Mouse (Mus musculus) kidney, adult 2 months (tissue): ENCODE results near the gene Eif3a. TPM values are rescaled to one million over a fixed set of nuclear protein-coding genes. Genes with fewer than 3 reads are reported as not detected.

Experiments used
- DNase-seq: peaks from one replicate; pipeline ENCODE4 v3.0.0; 2021
- H3K27ac ChIP-seq: fragments of 200-500 bp; 2 replicates; pipeline ENCODE4 v1.5.1; 2012; ENCODE audit warnings: low read depth, low read length, control low read depth, inconsistent platforms; ENCODE audit not compliant: insufficient read depth
- H3K27me3 ChIP-seq: fragments of 200-500 bp; replicated peaks from 2 replicates; pipeline ENCODE4 v1.6.1; 2012; ENCODE audit warnings: mild to moderate bottlenecking, moderate library complexity, low read length, inconsistent platforms; ENCODE audit not compliant: control insufficient read depth, insufficient read depth
- H3K36me3 ChIP-seq: fragments of 200-500 bp; 2 replicates; pipeline ENCODE4 v1.6.1; 2012; ENCODE audit warnings: mild to moderate bottlenecking, moderate library complexity, low read length, inconsistent platforms; ENCODE audit not compliant: control insufficient read depth, insufficient read depth
- H3K4me1 ChIP-seq: fragments of 200-500 bp; 2 replicates; pipeline ENCODE4 v1.6.1; 2011; ENCODE audit warnings: low read length; ENCODE audit not compliant: control insufficient read depth, insufficient read depth
- H3K4me3 ChIP-seq: fragments of 200-500 bp; 2 replicates; pipeline ENCODE4 v1.5.1; 2011; ENCODE audit warnings: mild to moderate bottlenecking, low read depth, low read length, control low read depth; ENCODE audit not compliant: insufficient read depth
- CTCF ChIP-seq: fragments of 200-500 bp; conservative IDR thresholded peaks from 2 replicates; pipeline ENCODE4 v1.5.1; 2011; ENCODE audit warnings: low read depth, mild to moderate bottlenecking, control low read depth, low read length, moderate library complexity, mixed read lengths; ENCODE audit not compliant: insufficient read depth, insufficient read length
- POLR2A ChIP-seq: fragments of 200-500 bp; IDR thresholded peaks from one replicate; pipeline ENCODE4 v1.6.1; 2011; ENCODE audit warnings: low read depth, low read length, control low read depth
- WGBS: fragments of 180-500 bp; shearing (Covaris S2); methylation state at CpG from one replicate; pipeline ENCODE4 v1.1.7; 2018; 5-methylcytosine and 5-hydroxymethylcytosine counted together
- polyA plus RNA-seq: library from polyadenylated mRNA; depleted of rRNA; stranded (reverse); fragments of >200 nt; gene quantifications from 2 replicates; pipeline ENCODE4 v1.2.3, GENCODE M21; 2012

The Eif3a gene
- polyA plus RNA-seq, 1 experiment, result 29.1 TPM

DNA sequence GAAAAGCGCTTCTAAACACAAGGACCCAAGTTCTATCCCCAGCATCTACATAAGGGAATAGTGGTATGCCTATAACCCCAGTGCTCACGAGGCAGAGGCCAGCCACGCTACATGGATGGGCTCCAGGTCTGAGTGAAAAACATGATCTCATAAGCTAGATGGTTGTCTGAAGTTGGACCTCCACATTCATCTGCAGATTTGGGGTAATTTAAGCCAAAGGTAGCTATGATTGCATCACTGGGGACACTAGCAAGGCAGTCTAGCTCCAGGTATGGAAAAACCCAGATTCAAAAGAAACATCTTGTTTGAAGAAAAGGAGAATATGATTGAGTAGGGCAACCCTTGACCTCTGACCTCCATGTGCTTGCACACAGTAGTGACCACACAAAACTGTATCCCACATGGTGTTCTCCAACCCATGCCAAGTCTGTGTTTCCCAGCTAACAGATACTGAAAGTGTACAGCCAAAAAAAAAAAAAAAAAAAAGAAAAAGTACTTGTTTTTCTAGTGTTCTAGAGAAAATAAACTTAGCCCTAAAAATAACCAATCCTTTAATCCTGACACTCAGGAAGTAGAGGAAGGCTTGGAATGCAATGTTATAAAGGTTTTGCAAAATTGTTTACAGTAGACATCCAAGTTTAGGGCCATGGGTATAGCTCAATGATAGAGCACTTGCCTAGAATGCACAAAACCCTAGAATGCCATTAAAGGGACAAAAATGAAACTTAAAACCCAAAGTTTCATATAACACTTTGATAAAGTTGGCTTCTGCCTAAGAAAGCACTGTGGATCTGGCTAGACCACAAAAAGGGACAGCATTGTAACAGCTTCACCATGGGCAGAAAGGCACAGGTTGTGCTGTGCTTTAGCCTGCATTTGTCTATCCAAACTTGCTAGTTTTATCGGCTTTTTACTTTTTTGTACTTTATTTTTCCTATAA, 31.3 kb downstream of the Eif3a start:
- Histone ChIP-seq H3K27me3 (no peaks in the 10 kb centered on the region; the same call in 1 of the 2 replicates), H3K4me3 (no peak overlapping the region), H3K27ac (no peak overlapping the region), H3K36me3 (peaks cover 14% of the 10 kb centered on the region), H3K4me1 (0 out of 2 replicates have a peak, but pooled peaks cover 3% of the 10 kb centered on the region)
- 93% methylated on average over 4 of the region's 4 CpGs for WGBS
- DNase-seq, result no peak
- TF ChIP-seq POLR2A, result no peak
- TF ChIP-seq CTCF, result no peak

DNA sequence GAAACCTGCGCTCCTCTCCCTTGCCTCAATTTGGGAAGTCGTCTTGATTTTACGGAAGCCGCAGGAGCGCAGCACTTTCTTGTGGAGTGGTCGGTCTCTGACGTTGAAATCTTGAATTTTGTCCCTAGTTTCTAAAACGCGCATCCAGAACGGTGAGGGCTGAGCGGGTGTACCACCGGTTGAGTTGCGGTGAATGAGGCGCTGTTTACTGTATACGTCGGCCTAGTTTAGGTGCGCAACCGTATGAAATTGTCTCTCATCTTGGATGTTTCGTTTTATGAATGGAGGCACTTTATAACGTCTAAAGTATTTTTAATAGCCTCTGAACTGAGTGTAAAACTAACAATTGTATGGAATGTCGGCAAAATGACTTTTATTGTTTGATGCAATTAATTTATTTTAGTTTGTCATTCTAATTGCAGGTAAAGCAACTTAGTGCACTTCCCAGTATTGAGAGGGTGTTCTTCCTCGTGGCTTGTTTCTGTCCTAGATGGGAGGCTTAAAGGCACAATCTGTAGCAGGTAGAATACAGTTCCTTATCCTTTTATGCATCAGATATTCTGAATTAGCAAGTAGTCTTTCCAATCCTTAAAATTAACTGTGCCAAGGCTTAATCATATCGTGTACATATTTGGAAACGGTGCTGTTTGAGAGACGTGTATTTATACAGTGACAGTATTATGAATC, 33.2 kb downstream of the Eif3a start:
- H3K4me3 ChIP-seq, result peak overlapping the region; percentile 62
- TF ChIP-seq POLR2A (no peak), CTCF (no peak)
- no peaks in the 10 kb centered on the region for H3K27me3 ChIP-seq
- no peak overlapping the region for H3K27ac ChIP-seq
- WGBS, result 12% methylated on average over 25 of the region's 25 CpGs
- DNase-seq, result no peak
- peaks cover 3% of the 10 kb centered on the region; the same call in 1 of the 2 replicates for H3K36me3 ChIP-seq
- H3K4me1 ChIP-seq, result 0 out of 2 replicates have a peak, but pooled peaks cover 3% of the 10 kb centered on the region

DNA sequence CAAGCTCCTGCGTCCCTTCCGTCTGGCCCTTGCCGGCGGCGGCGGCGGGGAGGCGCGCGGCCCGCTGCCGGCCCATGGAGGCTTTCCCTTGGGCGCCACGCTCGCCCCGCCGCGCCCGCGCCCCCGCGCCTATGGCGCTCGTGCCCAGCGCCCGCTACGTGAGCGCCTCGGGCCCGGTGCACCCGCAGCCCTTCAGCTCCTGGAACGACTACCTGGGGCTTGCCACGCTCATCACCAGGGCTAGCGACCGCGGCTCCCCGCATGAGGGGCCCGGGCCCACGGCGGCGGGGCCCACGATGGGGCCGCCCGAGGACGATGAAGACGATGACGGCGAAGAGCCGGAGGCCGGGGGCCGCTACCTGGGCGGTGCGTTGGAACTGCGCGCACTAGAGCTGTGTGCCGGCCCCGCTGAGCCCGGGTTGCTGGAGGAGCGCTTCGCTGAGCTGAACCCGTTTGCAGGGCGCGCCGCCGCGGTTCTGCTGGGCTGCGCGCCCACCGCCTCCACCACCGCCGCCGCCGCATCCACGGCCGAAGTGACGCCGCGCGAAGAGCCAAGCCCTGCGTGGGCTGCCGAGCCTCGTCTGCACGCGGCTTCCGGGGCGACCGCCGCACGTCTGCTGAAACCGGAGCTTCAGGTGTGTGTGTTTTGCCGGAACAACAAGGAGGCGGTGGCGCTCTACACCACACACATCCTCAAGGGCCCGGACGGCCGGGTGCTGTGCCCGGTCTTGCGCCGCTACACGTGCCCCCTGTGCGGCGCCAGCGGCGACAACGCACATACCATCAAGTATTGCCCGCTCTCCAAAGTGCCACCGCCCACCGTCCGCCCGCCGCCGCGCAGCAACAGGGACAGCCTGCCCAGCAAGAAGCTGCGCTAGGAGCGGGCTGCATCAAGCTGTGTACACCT, 34.0 kb downstream of the Eif3a start:
- TF ChIP-seq POLR2A, result no peak
- no peak for TF ChIP-seq CTCF
- Histone ChIP-seq H3K4me1 (0 out of 2 replicates have a peak, but pooled peaks cover 3% of the 10 kb centered on the region), H3K27ac (no peak overlapping the region), H3K27me3 (no peaks in the 10 kb centered on the region), H3K36me3 (no peaks in the 10 kb centered on the region), H3K4me3 (peak overlapping the region; percentile 62)
- WGBS, result under 1% methylated on average over 107 of the region's 115 CpGs
- DNase-seq, result peak; percentile 58

DNA sequence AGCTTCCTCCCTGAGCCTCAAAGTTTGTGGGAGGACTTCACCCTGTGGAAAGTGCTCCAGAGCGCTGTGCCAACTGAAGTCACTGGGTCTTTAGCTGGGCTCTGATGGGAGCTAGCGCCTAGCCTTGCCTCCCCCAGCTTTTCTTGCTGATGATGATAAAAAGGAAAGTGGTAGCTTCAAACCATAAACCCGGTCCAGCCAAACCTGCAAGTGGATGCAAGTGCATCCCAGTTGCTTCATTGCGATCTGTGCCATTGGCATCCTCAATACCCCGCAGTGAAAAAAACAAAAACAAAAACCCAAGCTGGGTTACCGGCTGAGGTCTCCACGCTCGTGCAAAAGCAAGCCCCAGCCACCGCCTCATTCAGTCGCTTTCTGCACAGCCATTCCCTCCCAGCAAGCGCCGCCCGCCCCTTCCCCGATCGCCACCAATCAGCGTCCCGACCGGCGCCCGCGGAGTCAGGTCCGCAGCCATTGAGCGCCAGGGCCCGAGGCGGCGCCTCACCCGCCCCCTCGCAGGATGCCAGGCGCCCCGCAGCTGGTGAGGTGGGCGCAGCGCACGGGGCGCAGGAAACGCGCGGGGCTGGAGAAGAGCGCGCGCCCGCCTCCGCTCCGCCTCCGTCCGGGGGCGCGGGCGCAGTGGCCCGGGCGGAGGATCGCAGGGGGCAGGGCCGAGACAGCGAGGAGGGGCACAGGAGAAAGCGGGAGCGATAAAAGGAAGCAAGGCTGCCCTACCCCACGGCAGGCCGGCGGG, 34.8 kb downstream of the Eif3a start, which contains the start of gene Nanos1:
Gene Nanos1, plus strand, starts transcription at position 550 of the 754 bp plus-strand sequence.
- Histone ChIP-seq H3K4me3 (peak within 1 kb of the TSS; percentile 62), H3K27me3 (no peaks in the 10 kb centered on the region), H3K36me3 (no peaks in the 10 kb centered on the region), H3K4me1 (0 out of 2 replicates have a peak, but pooled peaks cover 3% of the 10 kb centered on the region), H3K27ac (no peak within 1 kb of the TSS)
- TF ChIP-seq CTCF (no peak), POLR2A (no peak)
- under 1% methylated on average over 58 of the region's 58 CpGs for WGBS
- DNase-seq, result peak; percentile 90

DNA sequence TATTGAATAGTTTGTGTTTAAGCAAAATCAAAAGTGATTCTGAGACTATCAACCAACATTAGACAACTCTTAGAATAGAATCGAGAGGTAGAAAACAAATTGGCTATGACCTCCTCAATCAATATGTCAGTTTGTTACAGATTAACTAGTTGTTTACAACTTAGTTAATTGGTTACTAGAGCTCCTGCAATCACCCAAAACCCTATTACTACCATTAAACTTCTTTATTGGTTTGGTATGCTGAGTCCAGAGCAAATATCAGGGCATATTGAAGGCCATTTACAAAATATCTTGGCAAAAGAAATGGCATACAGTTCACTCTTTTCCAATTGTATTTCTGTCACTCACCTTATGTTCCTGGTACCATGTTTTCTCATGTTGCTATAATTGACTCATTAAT, 42.7 kb downstream of the Eif3a start:
- Histone ChIP-seq H3K4me1 (no peaks in the 10 kb centered on the region), H3K27ac (no peak overlapping the region), H3K27me3 (no peaks in the 10 kb centered on the region), H3K4me3 (no peak overlapping the region), H3K36me3 (no peaks in the 10 kb centered on the region)
- TF ChIP-seq POLR2A, result no peak
- TF ChIP-seq CTCF, result no peak
- DNase-seq, result no peak
- 44% methylated on average over 1 of the region's 1 CpGs for WGBS

DNA sequence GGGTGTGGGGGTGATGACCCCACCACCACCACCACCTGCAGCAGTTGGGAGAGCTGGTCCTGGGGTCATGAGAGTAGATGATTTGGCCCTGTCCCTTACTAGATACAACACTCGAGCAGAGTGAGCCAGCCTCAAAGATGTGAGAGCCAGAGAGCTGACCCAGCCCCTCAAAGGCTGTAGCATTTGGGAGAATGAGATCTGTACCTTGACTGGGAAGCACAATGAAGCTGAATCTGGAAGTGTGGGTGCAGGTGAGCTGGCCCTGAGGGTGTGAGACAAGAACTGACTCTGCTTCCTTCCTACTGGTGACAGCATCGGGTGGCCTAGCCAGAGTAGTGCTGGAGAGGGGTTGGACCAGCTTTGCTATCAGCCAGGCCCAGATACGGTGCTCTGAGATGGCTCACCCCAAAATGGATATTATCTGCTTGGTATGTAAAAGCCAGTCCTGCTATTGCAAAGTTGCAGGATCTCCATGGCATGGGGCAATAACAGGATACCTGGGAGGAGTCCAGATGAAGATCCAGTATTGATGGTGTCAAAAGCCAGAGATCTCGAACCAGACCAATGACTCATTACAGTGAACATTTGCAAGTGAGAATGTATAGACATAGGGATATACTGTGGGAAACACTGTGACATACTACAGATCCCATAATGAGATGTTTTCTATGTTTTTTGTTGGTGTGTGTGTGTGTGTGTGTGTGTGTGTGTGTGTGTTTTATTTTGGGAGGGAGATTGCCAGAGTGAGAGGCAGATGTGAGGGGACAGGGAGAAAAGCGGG, 46.5 kb downstream of the Eif3a start:
- Histone ChIP-seq H3K27ac (no peak overlapping the region), H3K27me3 (no peaks in the 10 kb centered on the region), H3K36me3 (no peaks in the 10 kb centered on the region), H3K4me1 (no peaks in the 10 kb centered on the region), H3K4me3 (no peak overlapping the region)
- no peak for DNase-seq
- no peak for TF ChIP-seq CTCF
- no peak for TF ChIP-seq POLR2A
- 74% methylated on average over 5 of the region's 5 CpGs for WGBS
